Mouse (Mus musculus): ENCODE data around the gene Ap1m2. TPM values are rescaled to one million over a fixed set of nuclear protein-coding genes. Genes with fewer than 3 reads are reported as not detected.
"Not testable (repeated sequence)": the region's sequence is repeated elsewhere in the genome, so short reads cannot be mapped to it uniquely, and the experiment has no call there.

The Ap1m2 gene
- polyA plus RNA-seq, 1 experiment from 2014 or later, result 77.7 TPM

GRCm38 (mm10) chr9:21265000-21265561 lies 47.1 kb downstream of the Ap1m2 start, which contains the start of gene Atg4d:
Gene Atg4d, plus strand, starts transcription at chr9:21265293.
- Histone ChIP-seq H3K27me3 (ENCODE audit: control insufficient read depth, insufficient read depth, low read length) (no peaks in the 10 kb centered on the region), H3K27ac (ENCODE audit: low read length) (peak within 1 kb of the TSS; percentile 79), H3K4me2 (ENCODE audit: low read depth, low read length) (peak within 1 kb of the TSS; percentile 57), H3K4me3 (replicated peaks; ENCODE audit: low read length) (peak within 1 kb of the TSS; percentile 77), H3K36me3 (ENCODE audit: control insufficient read depth, insufficient read depth, low read length) (peaks cover 7% of the 10 kb centered on the region; the same call in 1 of the 2 replicates), H3K9me3 (replicated peaks; ENCODE audit: control insufficient read depth, low read length) (no peaks in the 10 kb centered on the region), H3K9ac (ENCODE audit: low read length) (peak within 1 kb of the TSS; percentile 89), H3K4me1 (ENCODE audit: control insufficient read depth, insufficient read depth, low read length) (peaks cover 19% of the 10 kb centered on the region)
- ATAC-seq (ENCODE audit: insufficient read depth, low FRiP score), result peak; percentile 99
- WGBS, result under 1% methylated on average over 49 of the region's 49 CpGs

DNA sequence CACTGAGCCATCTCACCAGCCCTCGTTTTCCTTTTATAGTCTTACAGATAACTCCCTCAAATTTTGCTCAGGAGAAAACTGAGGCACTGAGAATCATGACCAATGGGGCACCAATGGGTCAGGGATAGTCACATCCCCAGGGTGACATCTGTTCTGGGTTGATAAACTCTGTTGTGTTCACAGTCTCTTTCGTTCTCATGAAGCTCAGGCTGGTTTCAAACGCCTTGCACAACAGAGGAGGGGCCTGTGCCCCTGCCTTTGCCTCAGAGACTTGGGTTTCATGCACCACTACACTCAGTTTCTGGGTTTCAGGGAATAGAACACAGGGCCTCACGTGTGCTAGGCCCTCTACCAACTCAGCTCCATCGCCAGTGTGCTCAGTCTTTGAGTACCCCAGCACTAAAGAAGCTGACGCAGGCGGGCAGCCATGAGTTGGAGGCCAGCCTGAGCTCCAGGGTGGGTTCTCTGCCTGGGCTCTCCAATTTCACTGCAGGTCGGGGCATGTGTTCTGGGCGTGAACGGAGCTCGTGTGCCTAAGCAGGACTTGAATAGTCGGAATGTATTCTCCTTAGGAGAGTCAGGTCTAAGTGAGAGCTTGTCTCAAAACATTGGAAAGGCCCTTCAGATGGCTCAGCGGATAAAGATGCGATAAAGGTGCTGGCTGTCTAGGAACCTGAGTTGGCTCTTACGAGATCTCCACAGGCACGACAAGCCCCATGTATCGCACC lies 47.7 kb downstream of the Ap1m2 start:
- peak; percentile 27 for ATAC-seq (ENCODE audit: insufficient read depth, low FRiP score)
- Histone ChIP-seq H3K4me1 (ENCODE audit: control insufficient read depth, insufficient read depth, low read length) (peaks cover 19% of the 10 kb centered on the region), H3K27me3 (ENCODE audit: control insufficient read depth, insufficient read depth, low read length) (no peaks in the 10 kb centered on the region), H3K36me3 (ENCODE audit: control insufficient read depth, insufficient read depth, low read length) (peaks cover 6% of the 10 kb centered on the region; the same call in 1 of the 2 replicates), H3K9me3 (replicated peaks; ENCODE audit: control insufficient read depth, low read length) (no peaks in the 10 kb centered on the region), H3K9ac (ENCODE audit: low read length) (peak overlapping the region; percentile 89), H3K27ac (ENCODE audit: low read length) (peak overlapping the region; percentile 79), H3K4me2 (ENCODE audit: low read depth, low read length) (peak overlapping the region; percentile 57), H3K4me3 (replicated peaks; ENCODE audit: low read length) (peak overlapping the region; percentile 77)
- 17% methylated on average over 17 of the region's 17 CpGs for WGBS

GRCm38 (mm10) chr9:21261831-21262230 lies 50.3 kb downstream of the Ap1m2 start:
- Histone ChIP-seq H3K9me3 (replicated peaks; ENCODE audit: control insufficient read depth, low read length) (no peaks in the 10 kb centered on the region), H3K27me3 (ENCODE audit: control insufficient read depth, insufficient read depth, low read length) (no peaks in the 10 kb centered on the region), H3K27ac (ENCODE audit: low read length) (no peak overlapping the region), H3K36me3 (ENCODE audit: control insufficient read depth, insufficient read depth, low read length) (no peaks in the 10 kb centered on the region), H3K4me2 (ENCODE audit: low read depth, low read length) (no peak overlapping the region), H3K9ac (ENCODE audit: low read length) (no peak overlapping the region), H3K4me1 (ENCODE audit: control insufficient read depth, insufficient read depth, low read length) (peaks cover 16% of the 10 kb centered on the region), H3K4me3 (replicated peaks; ENCODE audit: low read length) (no peak overlapping the region)
- 39% methylated on average over 2 of the region's 2 CpGs for WGBS
- no peak for ATAC-seq (ENCODE audit: insufficient read depth, low FRiP score)

DNA sequence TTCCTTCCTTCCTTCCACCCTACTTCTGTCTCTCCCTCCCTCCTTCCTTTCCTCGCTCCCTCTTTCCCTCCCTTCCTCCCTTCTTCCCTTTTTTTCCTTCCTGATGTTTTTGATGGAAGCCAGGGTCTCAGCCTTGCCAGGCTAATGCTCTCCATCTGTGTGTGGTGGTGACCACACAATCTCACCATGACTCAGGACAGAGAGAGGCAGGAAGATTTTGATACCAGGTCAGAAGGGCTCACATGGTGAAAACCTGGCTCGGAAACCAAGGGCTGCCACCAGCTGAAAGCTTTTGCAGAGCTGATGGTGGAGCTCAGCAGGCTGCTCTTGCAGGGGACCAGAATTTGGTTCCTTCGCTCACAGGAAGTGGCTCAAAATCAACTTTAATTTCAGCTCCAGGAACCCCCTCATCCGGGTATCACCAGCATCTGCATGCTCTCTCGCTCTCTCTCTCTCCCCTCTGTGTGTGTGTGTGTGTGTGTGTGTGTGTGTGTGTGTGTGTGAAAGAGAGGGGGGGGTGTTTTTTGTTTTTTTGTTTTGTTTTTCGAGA lies 51.6 kb downstream of the Ap1m2 start:
- H3K4me3 ChIP-seq (replicated peaks; ENCODE audit: low read length), result no peak overlapping the region
- H3K36me3 ChIP-seq (ENCODE audit: control insufficient read depth, insufficient read depth, low read length), result no peaks in the 10 kb centered on the region
- H3K9me3 ChIP-seq (replicated peaks; ENCODE audit: control insufficient read depth, low read length), result no peaks in the 10 kb centered on the region
- no peak for ATAC-seq (ENCODE audit: insufficient read depth, low FRiP score)
- H3K4me1 ChIP-seq (ENCODE audit: control insufficient read depth, insufficient read depth, low read length), result peaks cover 5% of the 10 kb centered on the region; the same call in 1 of the 2 replicates
- 66% methylated on average over 6 of the region's 6 CpGs for WGBS
- H3K27me3 ChIP-seq (ENCODE audit: control insufficient read depth, insufficient read depth, low read length), result no peaks in the 10 kb centered on the region
- no peak overlapping the region for H3K4me2 ChIP-seq (ENCODE audit: low read depth, low read length)
- H3K9ac ChIP-seq (ENCODE audit: low read length), result no peak overlapping the region
- H3K27ac ChIP-seq (ENCODE audit: low read length), result no peak overlapping the region

- 84% methylated on average over 4 of the region's 4 CpGs for WGBS
- ATAC-seq (ENCODE audit: insufficient read depth, low FRiP score); H3K4me2 ChIP-seq (ENCODE audit: low read depth, low read length); H3K27ac ChIP-seq (ENCODE audit: low read length); H3K9ac ChIP-seq (ENCODE audit: low read length); H3K9me3 ChIP-seq (replicated peaks; ENCODE audit: control insufficient read depth, low read length); H3K27me3 ChIP-seq (ENCODE audit: control insufficient read depth, insufficient read depth, low read length); H3K4me3 ChIP-seq (replicated peaks; ENCODE audit: low read length); H3K4me1 ChIP-seq (ENCODE audit: control insufficient read depth, insufficient read depth, low read length); H3K36me3 ChIP-seq (ENCODE audit: control insufficient read depth, insufficient read depth, low read length): not testable (repeated sequence)
These were observed 55.8 kb downstream of the Ap1m2 start for GRCm38 (mm10) chr9:21256349-21256748.

DNA sequence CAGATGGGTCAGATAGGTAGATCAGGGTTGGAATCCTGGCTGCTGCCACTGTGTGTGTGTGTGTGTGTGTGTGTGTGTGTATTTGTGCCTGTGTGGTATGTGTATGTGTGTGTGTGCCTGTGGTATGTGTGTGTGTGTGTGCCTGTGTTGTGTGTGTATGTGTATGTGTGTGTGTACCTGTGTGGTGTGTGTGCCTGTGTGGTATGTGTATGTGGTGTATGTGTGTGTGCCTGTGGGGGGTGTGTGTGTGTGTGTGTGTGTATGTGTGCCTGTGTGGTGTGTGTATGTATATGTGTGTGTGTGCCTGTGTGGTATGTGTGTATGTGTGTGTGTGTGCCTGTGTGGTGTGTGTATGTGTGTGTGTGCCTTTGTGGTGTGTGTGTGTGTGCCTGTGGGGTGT lies 57.4 kb downstream of the Ap1m2 start:
- Histone ChIP-seq H3K4me1 (ENCODE audit: control insufficient read depth, insufficient read depth, low read length) (no peaks in the 10 kb centered on the region), H3K9ac (ENCODE audit: low read length) (no peak overlapping the region), H3K27ac (ENCODE audit: low read length) (no peak overlapping the region), H3K27me3 (ENCODE audit: control insufficient read depth, insufficient read depth, low read length) (peaks cover 5% of the 10 kb centered on the region), H3K4me2 (ENCODE audit: low read depth, low read length) (no peak overlapping the region), H3K4me3 (replicated peaks; ENCODE audit: low read length) (no peak overlapping the region), H3K36me3 (ENCODE audit: control insufficient read depth, insufficient read depth, low read length) (no peaks in the 10 kb centered on the region), H3K9me3 (replicated peaks; ENCODE audit: control insufficient read depth, low read length) (no peaks in the 10 kb centered on the region)
- ATAC-seq (ENCODE audit: insufficient read depth, low FRiP score), result no peak

- ATAC-seq (ENCODE audit: insufficient read depth, low FRiP score), result peak; percentile 63; the same call in 1 of the 2 replicates
- Histone ChIP-seq H3K36me3 (ENCODE audit: control insufficient read depth, insufficient read depth, low read length) (no peaks in the 10 kb centered on the region), H3K27ac (ENCODE audit: low read length) (peak overlapping the region; percentile 82), H3K4me3 (replicated peaks; ENCODE audit: low read length) (no peak overlapping the region), H3K27me3 (ENCODE audit: control insufficient read depth, insufficient read depth, low read length) (peaks cover 31% of the 10 kb centered on the region), H3K4me1 (ENCODE audit: control insufficient read depth, insufficient read depth, low read length) (no peaks in the 10 kb centered on the region), H3K9ac (ENCODE audit: low read length) (no peak overlapping the region; the same call in 1 of the 2 replicates), H3K4me2 (ENCODE audit: low read depth, low read length) (peak overlapping the region; percentile 16; the same call in 1 of the 2 replicates), H3K9me3 (replicated peaks; ENCODE audit: control insufficient read depth, low read length) (no peaks in the 10 kb centered on the region)
- 40% methylated on average over 13 of the region's 13 CpGs for WGBS
These were observed 60.9 kb downstream of the Ap1m2 start for GRCm38 (mm10) chr9:21251116-21251735.

DNA sequence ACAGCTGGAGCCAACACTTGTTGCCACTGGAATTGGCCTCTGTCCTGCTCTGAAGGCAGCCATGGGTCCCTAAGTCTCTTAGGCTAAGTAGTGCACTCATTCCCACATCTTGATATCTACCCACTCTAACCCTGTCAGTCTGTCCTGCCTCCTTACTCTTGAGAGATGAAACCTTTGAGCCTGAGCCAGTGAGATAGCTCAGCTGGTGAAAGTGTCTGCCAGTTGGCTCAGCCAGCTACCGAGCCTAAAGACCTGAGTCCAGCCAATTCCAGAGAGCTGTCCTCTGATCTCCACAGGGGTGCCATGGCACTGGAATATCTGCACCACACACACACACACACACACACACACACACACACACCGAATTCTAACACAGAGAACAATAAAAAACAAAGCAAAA lies 61.6 kb downstream of the Ap1m2 start:
- Histone ChIP-seq H3K27me3 (ENCODE audit: control insufficient read depth, insufficient read depth, low read length) (peaks cover 38% of the 10 kb centered on the region), H3K9me3 (replicated peaks; ENCODE audit: control insufficient read depth, low read length) (no peaks in the 10 kb centered on the region), H3K4me3 (replicated peaks; ENCODE audit: low read length) (no peak overlapping the region), H3K27ac (ENCODE audit: low read length) (peak overlapping the region; percentile 82), H3K36me3 (ENCODE audit: control insufficient read depth, insufficient read depth, low read length) (no peaks in the 10 kb centered on the region), H3K4me1 (ENCODE audit: control insufficient read depth, insufficient read depth, low read length) (no peaks in the 10 kb centered on the region), H3K9ac (ENCODE audit: low read length) (no peak overlapping the region), H3K4me2 (ENCODE audit: low read depth, low read length) (no peak overlapping the region)
- ATAC-seq (ENCODE audit: insufficient read depth, low FRiP score), result no peak
- WGBS, result 40% methylated on average over 2 of the region's 2 CpGs

Data from stomach, embryonic 16.5 days (tissue).